Mouse (Mus musculus) intestine, postnatal 0 days (tissue): Measurements from ENCODE around the gene Kcnip4. TPM values are rescaled to one million over a fixed set of nuclear protein-coding genes. Genes with fewer than 3 reads are reported as not detected.

ENCODE experiments used
- ATAC-seq: fragments of 200-750 bp; cut with Nextera tagmentation; 2 replicates; pipeline ENCODE4 v1.8.0; 2017; ENCODE audit warnings: mild to moderate bottlenecking, moderate TSS enrichment, moderate library complexity
- H3K27ac ChIP-seq: fragments of 300-500 bp; sonication (generic); 2 replicates; pipeline ENCODE4 v1.5.1; 2014; ENCODE audit warnings: mild to moderate bottlenecking, low read depth, low read length, moderate library complexity
- H3K27me3 ChIP-seq: fragments of 300-500 bp; sonication (generic); replicated peaks from 2 replicates; pipeline ENCODE4 v1.6.1; 2014; ENCODE audit warnings: low read length, mixed read lengths; ENCODE audit not compliant: control insufficient read depth, insufficient read depth
- H3K36me3 ChIP-seq: fragments of 300-500 bp; sonication (generic); 2 replicates; pipeline ENCODE4 v1.6.1; 2014; ENCODE audit warnings: mild to moderate bottlenecking, moderate library complexity; ENCODE audit not compliant: control insufficient read depth, insufficient read depth
- H3K4me1 ChIP-seq: fragments of 300-500 bp; sonication (generic); replicated peaks from 2 replicates; pipeline ENCODE4 v1.6.1; 2014; ENCODE audit warnings: antibody characterized with exemption, low read length, mixed read lengths; ENCODE audit not compliant: control insufficient read depth, insufficient read depth
- H3K4me2 ChIP-seq: fragments of 300-500 bp; sonication (generic); replicated peaks from 2 replicates; pipeline ENCODE4 v1.6.1; 2014; ENCODE audit warnings: low read depth, mild to moderate bottlenecking, moderate library complexity
- H3K4me3 ChIP-seq: fragments of 300-500 bp; sonication (generic); 2 replicates; pipeline ENCODE4 v1.5.1; 2014; ENCODE audit warnings: low read depth, low read length
- H3K9ac ChIP-seq: fragments of 300-500 bp; sonication (generic); 2 replicates; pipeline ENCODE4 v1.6.1; 2014; ENCODE audit warnings: mild to moderate bottlenecking, low read depth, low read length
- H3K9me3 ChIP-seq: fragments of 300-500 bp; sonication (generic); 2 replicates; pipeline ENCODE4 v1.6.1; 2016; ENCODE audit warnings: mixed run types; ENCODE audit not compliant: control insufficient read depth
- CTCF ChIP-seq: sonication (generic); IDR thresholded peaks from 2 replicates; pipeline ENCODE4 v1.5.1; 2016; ENCODE audit warnings: low read depth, mild to moderate bottlenecking, control low read depth, antibody characterized with exemption, moderate library complexity
- WGBS: fragments of 180-500 bp; shearing (Covaris S2); extraction: QIAGEN DNeasy Blood & Tissue Kit; methylation state at CpG from one replicate; pipeline ENCODE4 v1.1.7; 2014; 5-methylcytosine and 5-hydroxymethylcytosine counted together
- polyA plus RNA-seq: library from polyadenylated mRNA; unstranded; fragments of >200 nt; fragmentation: Nextera tagmentation; extraction: Ambion mirVana; gene quantifications from 2 replicates; pipeline ENCODE4 v1.2.1, GENCODE M21; 2015

The Kcnip4 gene
- polyA plus RNA-seq: 1.2 and 1.5 TPM in 2 replicates

DNA sequence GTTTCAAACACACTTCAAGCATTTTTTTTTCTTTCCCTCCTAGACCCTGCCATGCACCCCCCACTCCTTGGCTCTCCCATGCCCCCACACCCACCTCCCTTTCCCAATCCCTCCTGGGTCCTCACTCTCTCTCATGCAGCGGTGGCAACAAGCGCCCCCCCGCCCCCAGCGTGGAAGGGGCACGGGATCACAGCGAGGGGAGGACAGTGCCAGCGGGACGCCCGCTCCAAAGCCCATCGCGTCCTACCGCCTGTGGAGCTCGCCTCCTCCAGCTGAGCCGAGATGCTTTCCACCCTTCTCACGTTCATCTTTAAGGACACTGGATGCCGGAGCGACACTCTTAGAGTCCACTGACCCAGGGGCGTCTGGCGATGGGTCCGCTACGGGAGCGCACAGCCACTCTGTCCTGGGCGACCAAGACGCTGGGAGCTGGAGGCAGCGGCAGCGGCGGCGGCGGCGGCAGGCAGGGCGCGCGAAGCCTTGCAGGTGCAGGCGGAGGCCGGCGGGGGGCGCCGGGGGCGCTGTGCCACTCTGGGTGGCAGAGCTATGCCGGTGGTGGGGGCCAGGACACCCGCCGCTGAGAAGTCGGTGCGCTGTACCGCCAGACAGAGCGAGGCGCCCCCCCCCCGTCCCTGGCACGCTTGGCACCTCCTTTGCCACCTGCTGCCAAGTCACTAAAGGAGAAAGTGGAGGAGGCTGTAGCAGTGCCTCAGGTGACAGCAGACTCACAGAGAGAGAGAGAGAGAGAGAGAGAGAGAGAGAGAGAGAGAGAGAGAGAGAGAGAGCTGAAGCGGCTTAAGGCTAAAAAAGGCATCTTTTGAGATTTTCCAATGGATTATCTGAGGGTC lies at the start of gene Kcnip4:
Kcnip4 (minus strand) TSS at position 514 of the 848 bp plus-strand sequence.
- no peaks in the 10 kb centered on the region for H3K36me3 ChIP-seq
- no peak within 1 kb of the TSS for H3K9ac ChIP-seq
- WGBS: 2% methylated on average over 47 of the region's 50 CpGs
- peak; percentile 25; the same call in 1 of the 2 replicates for TF ChIP-seq CTCF
- no peaks in the 10 kb centered on the region for H3K9me3 ChIP-seq
- peak within 1 kb of the TSS; percentile 60 for H3K4me2 ChIP-seq
- H3K27me3 ChIP-seq: peaks cover 6% of the 10 kb centered on the region; the same call in 1 of the 2 replicates
- ATAC-seq: no peak
- no peaks in the 10 kb centered on the region for H3K4me1 ChIP-seq
- peak within 1 kb of the TSS; percentile 16 for H3K4me3 ChIP-seq
- H3K27ac ChIP-seq: no peak within 1 kb of the TSS

GRCm38 (mm10) chr5:49571876-49572275 lies 47.2 kb upstream of the Kcnip4 start:
- no peak for ATAC-seq
- Histone ChIP-seq H3K9ac (no peak overlapping the region), H3K27ac (no peak overlapping the region), H3K4me3 (no peak overlapping the region), H3K9me3 (no peaks in the 10 kb centered on the region), H3K4me1 (no peaks in the 10 kb centered on the region), H3K4me2 (no peak overlapping the region), H3K36me3 (no peaks in the 10 kb centered on the region), H3K27me3 (no peaks in the 10 kb centered on the region)
- 80% methylated on average over 4 of the region's 4 CpGs for WGBS
- no peak for TF ChIP-seq CTCF

DNA sequence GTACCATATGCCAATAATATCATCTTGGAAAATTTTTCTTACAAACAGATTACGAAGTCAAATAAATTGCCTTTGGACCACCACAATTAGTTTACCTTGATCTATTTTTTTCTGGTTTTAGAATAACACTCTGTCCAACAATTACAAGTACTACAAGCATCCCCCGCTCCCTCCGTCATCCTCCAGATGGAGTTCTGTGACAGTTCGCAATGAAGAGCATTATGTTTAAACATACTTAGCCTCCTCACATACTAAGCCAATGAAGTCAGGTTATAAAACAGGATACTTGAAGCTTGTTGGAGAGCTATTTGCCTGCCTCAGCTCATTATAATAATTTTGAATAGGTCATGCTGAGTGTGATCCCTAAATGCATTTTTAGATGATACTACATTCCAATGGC lies 39.0 kb upstream of the Kcnip4 start:
- no peak for TF ChIP-seq CTCF
- ATAC-seq: no peak

DNA sequence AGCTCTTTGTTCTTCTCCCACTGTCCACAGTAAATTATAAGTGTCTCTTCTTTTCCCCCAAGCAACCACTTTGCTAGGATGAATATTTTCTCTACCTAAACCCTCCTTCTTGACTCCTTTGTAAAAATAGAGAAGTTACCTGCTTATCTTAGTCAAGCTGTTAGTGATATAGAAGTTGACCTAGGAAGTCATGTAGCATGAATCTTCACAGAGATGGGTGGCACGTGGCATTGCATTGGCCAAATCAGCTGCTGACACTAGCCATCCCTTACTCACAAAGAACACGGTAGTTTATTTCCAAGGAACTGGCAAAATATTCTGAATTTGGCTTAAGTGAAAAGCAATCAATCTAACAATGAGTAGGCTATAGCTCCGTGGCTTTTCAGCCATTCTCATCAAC lies 32.7 kb upstream of the Kcnip4 start:
- no peak for ATAC-seq
- no peaks in the 10 kb centered on the region for H3K36me3 ChIP-seq
- no peak overlapping the region for H3K27ac ChIP-seq
- no peaks in the 10 kb centered on the region for H3K4me1 ChIP-seq
- 77% methylated on average over 3 of the region's 3 CpGs for WGBS
- H3K4me2 ChIP-seq: no peak overlapping the region
- H3K9me3 ChIP-seq: no peaks in the 10 kb centered on the region
- H3K27me3 ChIP-seq: no peaks in the 10 kb centered on the region
- no peak overlapping the region for H3K9ac ChIP-seq
- H3K4me3 ChIP-seq: no peak overlapping the region
- no peak for TF ChIP-seq CTCF

More for the DNA sequence above, 39.0 kb upstream of the Kcnip4 start:
- Histone ChIP-seq H3K36me3 (no peaks in the 10 kb centered on the region), H3K4me1 (no peaks in the 10 kb centered on the region), H3K27me3 (no peaks in the 10 kb centered on the region), H3K4me2 (no peak overlapping the region), H3K27ac (no peak overlapping the region), H3K9me3 (no peaks in the 10 kb centered on the region), H3K9ac (no peak overlapping the region), H3K4me3 (no peak overlapping the region)
- WGBS: 85% methylated on average over 4 of the region's 4 CpGs

DNA sequence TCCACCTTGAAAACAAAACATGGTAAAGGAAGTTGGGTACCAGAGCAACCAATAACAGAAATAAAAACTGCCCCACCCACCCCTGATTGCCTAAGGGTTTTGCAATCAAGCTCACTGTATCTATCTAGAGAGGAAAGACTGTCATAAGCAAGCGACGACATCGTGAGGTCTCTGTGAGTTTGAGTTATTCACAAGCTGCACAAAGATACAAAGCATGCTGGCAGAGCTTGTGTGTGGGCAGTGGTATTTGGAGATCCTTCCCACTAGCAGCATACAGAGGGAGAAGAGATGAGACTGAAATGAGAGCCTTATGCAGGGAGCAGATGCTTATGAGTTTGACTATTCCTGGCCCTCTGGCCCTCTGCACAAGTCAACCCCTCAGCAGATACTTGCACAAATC lies 23.2 kb upstream of the Kcnip4 start:
- Histone ChIP-seq H3K9me3 (no peaks in the 10 kb centered on the region), H3K4me1 (no peaks in the 10 kb centered on the region), H3K4me2 (no peak overlapping the region), H3K4me3 (no peak overlapping the region), H3K27ac (no peak overlapping the region), H3K27me3 (no peaks in the 10 kb centered on the region), H3K9ac (no peak overlapping the region), H3K36me3 (no peaks in the 10 kb centered on the region)
- WGBS: 90% methylated on average over 3 of the region's 3 CpGs
- ATAC-seq: no peak
- TF ChIP-seq CTCF: no peak

DNA sequence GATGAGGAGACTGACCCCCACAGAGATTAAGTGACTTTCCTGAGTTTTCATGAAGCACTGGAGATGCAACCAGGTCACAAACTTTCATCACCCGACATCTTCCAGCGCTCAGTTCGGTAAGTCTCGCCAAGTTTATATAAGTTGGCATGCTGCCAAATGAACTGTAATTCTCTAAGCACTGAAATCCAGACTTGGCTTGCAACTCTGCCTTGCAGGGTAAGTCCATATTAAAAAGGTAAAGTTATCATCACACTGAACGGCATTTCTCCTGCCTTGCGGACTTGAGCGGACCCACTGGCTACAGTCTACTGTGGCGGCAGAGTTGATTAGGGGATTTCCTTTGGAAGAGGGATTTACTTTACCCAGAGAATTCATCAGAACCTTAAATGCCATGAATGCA lies 4.7 kb upstream of the Kcnip4 start:
- no peaks in the 10 kb centered on the region for H3K4me1 ChIP-seq
- no peak overlapping the region for H3K9ac ChIP-seq
- 58% methylated on average over 8 of the region's 8 CpGs for WGBS
- no peak for TF ChIP-seq CTCF
- no peak overlapping the region for H3K27ac ChIP-seq
- H3K4me3 ChIP-seq: no peak overlapping the region
- peaks cover 5% of the 10 kb centered on the region; the same call in 1 of the 2 replicates for H3K27me3 ChIP-seq
- no peak for ATAC-seq
- no peak overlapping the region for H3K4me2 ChIP-seq
- no peaks in the 10 kb centered on the region for H3K9me3 ChIP-seq
- H3K36me3 ChIP-seq: no peaks in the 10 kb centered on the region
